Mouse (Mus musculus) yolk sac, embryonic 10.5 days (tissue): ENCODE results near the gene Evi2a.

Experiments used
- DNase-seq: peaks from one replicate; pipeline ENCODE4 v3.0.0-alpha.2; 2017; ENCODE audit warnings: low spot score

Gene Evi2a

GRCm38 (mm10) chr11:79530333-79530761 lies at the start of gene Evi2a, which contains the start of gene Evi2:
Evi2a (minus strand) TSS chr11:79530609.
Evi2 (minus strand) TSS chr11:79530589.
- no peak for DNase-seq

GRCm38 (mm10) chr11:79577741-79578140 lies 47.3 kb upstream of the Evi2a start:
- DNase-seq = peak; percentile 45

- DNase-seq = no peak
Measured at GRCm38 (mm10) chr11:79575383-79576073, 45.1 kb upstream of the Evi2a start.

- no peak for DNase-seq
Measured at GRCm38 (mm10) chr11:79573836-79574235, 43.4 kb upstream of the Evi2a start.

- no peak for DNase-seq
Measured at GRCm38 (mm10) chr11:79570319-79570718, 39.9 kb upstream of the Evi2a start.

GRCm38 (mm10) chr11:79568197-79568911 lies 37.9 kb upstream of the Evi2a start:
- no peak for DNase-seq

GRCm38 (mm10) chr11:79566947-79567346 lies 36.5 kb upstream of the Evi2a start:
- DNase-seq = no peak

GRCm38 (mm10) chr11:79563493-79563892 lies 33.1 kb upstream of the Evi2a start:
- DNase-seq = no peak

- DNase-seq = no peak
Measured at GRCm38 (mm10) chr11:79560536-79560935, 30.1 kb upstream of the Evi2a start.

- no peak for DNase-seq
Measured at GRCm38 (mm10) chr11:79552622-79553021, 22.2 kb upstream of the Evi2a start.

- DNase-seq = no peak
Measured at GRCm38 (mm10) chr11:79536293-79536692, 5.9 kb upstream of the Evi2a start.

GRCm38 (mm10) chr11:79535554-79535953 lies 5.1 kb upstream of the Evi2a start:
- DNase-seq = no peak

- DNase-seq = no peak
Measured at GRCm38 (mm10) chr11:79533950-79534690, 3.7 kb upstream of the Evi2a start.

GRCm38 (mm10) chr11:79533311-79533710 lies 2.9 kb upstream of the Evi2a start:
- no peak for DNase-seq

- no peak for DNase-seq
Measured at GRCm38 (mm10) chr11:79531485-79531884, 1.1 kb upstream of the Evi2a start.

- no peak for DNase-seq
Measured at GRCm38 (mm10) chr11:79530774-79531173, 365 bp upstream of the Evi2a start.

- DNase-seq = no peak
Measured at GRCm38 (mm10) chr11:79529736-79530135, 673 bp downstream of the Evi2a start.

- no peak for DNase-seq
Measured at GRCm38 (mm10) chr11:79529226-79529625, 1.2 kb downstream of the Evi2a start.

- no peak for DNase-seq
Measured at GRCm38 (mm10) chr11:79528601-79529000, 1.8 kb downstream of the Evi2a start.

GRCm38 (mm10) chr11:79527739-79528384 lies 2.5 kb downstream of the Evi2a start:
- DNase-seq = no peak

GRCm38 (mm10) chr11:79527015-79527738 lies 3.2 kb downstream of the Evi2a start:
- no peak for DNase-seq

- no peak for DNase-seq
Measured at GRCm38 (mm10) chr11:79526549-79526948, 3.9 kb downstream of the Evi2a start.
